Mouse (Mus musculus) ES-E14 (cell line): ENCODE results near the gene Prpf31. TPM values are rescaled to one million over a fixed set of nuclear protein-coding genes. Genes with fewer than 3 reads are reported as not detected.

Source experiments
- DNase-seq: peaks from one replicate; pipeline ENCODE4 v3.0.0-alpha.2; 2013; ENCODE audit warnings: low read depth, low spot score
- H3K27ac ChIP-seq: 2 replicates; pipeline ENCODE4 v1.5.1; 2012; ENCODE audit warnings: low read depth, mild to moderate bottlenecking, low read length, moderate library complexity, mixed read lengths; ENCODE audit not compliant: poor library complexity, insufficient read depth, severe bottlenecking
- H3K36me3 ChIP-seq: 2 replicates; pipeline ENCODE4 v1.6.1; 2012; ENCODE audit warnings: mild to moderate bottlenecking, low read length, moderate library complexity, mixed read lengths; ENCODE audit not compliant: control insufficient read depth, poor library complexity, insufficient read depth, severe bottlenecking
- H3K4me1 ChIP-seq, 2 experiments: fragments of 150-350 bp in 1 of 2; sonication (generic) in 1 of 2; 2 replicates each; pipeline ENCODE4 v1.6.1; 2012; ENCODE audit warnings: low read length in 2 of 2, mild to moderate bottlenecking in 1 of 2, mixed read lengths in 1 of 2; ENCODE audit not compliant: control insufficient read depth in 2 of 2, insufficient read depth in 2 of 2, poor library complexity in 1 of 2
- H3K4me3 ChIP-seq, 2 experiments: fragments of 150-350 bp in 1 of 2; sonication (generic) in 1 of 2; 2 replicates each; pipeline ENCODE4 v1.5.1; 2012; ENCODE audit warnings: low read length in 2 of 2, low read depth in 1 of 2, mild to moderate bottlenecking in 1 of 2, mixed read lengths in 1 of 2; ENCODE audit not compliant: insufficient read depth in 1 of 2, poor library complexity in 1 of 2, severe bottlenecking in 1 of 2
- H3K9ac ChIP-seq: 2 replicates; pipeline ENCODE4 v1.6.1; 2012; ENCODE audit warnings: low read depth, mild to moderate bottlenecking, low read length, mixed read lengths; ENCODE audit not compliant: poor library complexity, insufficient read depth, severe bottlenecking
- H3K9me3 ChIP-seq: fragments of 150-350 bp; sonication (generic); 2 replicates; pipeline ENCODE4 v1.6.1; 2012; ENCODE audit warnings: low read depth, mild to moderate bottlenecking, low read length; ENCODE audit not compliant: control insufficient read depth, insufficient read depth
- CHD2 ChIP-seq: IDR thresholded peaks from 2 replicates; pipeline ENCODE4 v1.6.1; 2014; ENCODE audit warnings: mild to moderate bottlenecking, low read depth, low read length, inconsistent platforms
- HCFC1 ChIP-seq: IDR thresholded peaks from 2 replicates; pipeline ENCODE4 v1.6.1; 2012; ENCODE audit warnings: low read length, inconsistent platforms, borderline replicate concordance; ENCODE audit not compliant: insufficient read depth
- MAFK ChIP-seq: IDR thresholded peaks from 2 replicates; pipeline ENCODE4 v1.6.1; 2014; ENCODE audit warnings: mild to moderate bottlenecking, low read depth, low read length, inconsistent platforms; ENCODE audit not compliant: insufficient read depth
- ZC3H11A ChIP-seq: IDR thresholded peaks from 2 replicates; pipeline ENCODE4 v1.6.1; 2012; ENCODE audit warnings: low read depth, mild to moderate bottlenecking, inconsistent platforms, low read length, borderline replicate concordance
- ZNF384 ChIP-seq: IDR thresholded peaks from 2 replicates; pipeline ENCODE4 v1.6.1; 2012; ENCODE audit warnings: low read depth, low read length, inconsistent platforms
- in situ Hi-C, 2 experiments: fragments of 600-800 bp; cut with MboI; formaldehyde crosslinking; loops; one replicate each; pipeline ENCODE4 v1.15.1; 2025; ENCODE audit warnings: low sequenced_read_pairs in 2 of 2, inconsistent platforms in 1 of 2; ENCODE audit not compliant: unreplicated experiment in 2 of 2
- total RNA-seq: library from RNA; depleted of rRNA; stranded (reverse); fragments of 300-350 nt; gene quantifications from 2 replicates; pipeline ENCODE4 v1.2.3, GENCODE M21; 2012

Gene Prpf31
- total RNA-seq, 1 experiment = 137 TPM

DNA sequence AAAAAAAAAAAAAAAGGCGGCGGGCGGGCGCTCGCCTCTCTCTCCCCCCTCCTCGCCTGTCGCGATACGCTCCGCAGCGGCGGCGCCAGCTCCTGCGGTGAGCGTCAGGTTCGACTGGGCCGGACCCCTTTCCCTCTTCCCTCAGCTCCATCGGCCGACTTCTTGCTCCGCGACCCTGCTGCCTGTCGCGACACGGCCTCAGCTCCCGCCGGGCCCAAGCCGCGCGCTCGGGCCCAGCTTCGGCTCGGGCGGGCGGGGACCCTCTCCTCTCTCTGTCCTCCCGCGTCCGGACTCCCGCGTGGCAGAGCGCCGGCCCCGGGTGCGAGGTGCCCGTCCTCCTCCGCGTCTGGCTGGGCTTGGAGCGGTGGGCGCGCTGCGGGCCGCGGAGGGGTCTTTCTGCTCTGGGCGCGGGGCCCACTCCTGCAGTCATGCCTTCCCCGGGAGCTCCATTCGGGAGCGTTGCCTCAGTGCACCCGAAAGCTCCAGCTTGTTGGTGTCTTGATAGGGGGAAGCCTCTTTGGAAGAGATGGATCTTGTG lies 15.8 kb downstream of the Prpf31 start:
- no peak for DNase-seq
- Histone ChIP-seq H3K27ac (peak overlapping the region; percentile 92), H3K9me3 (no peaks in the 10 kb centered on the region), H3K4me1 (peaks cover 2 to 14% of the 10 kb centered on the region in 2 experiments; a peak in 2 of 4 replicates), H3K4me3 (peak overlapping the region; percentile 90 to 93), H3K9ac (peak overlapping the region; percentile 98), H3K36me3 (peaks cover 24% of the 10 kb centered on the region)
- TF ChIP-seq MAFK = no peak
- TF ChIP-seq ZNF384 = peak; percentile 98
- in situ Hi-C loops = no loop called here

DNA sequence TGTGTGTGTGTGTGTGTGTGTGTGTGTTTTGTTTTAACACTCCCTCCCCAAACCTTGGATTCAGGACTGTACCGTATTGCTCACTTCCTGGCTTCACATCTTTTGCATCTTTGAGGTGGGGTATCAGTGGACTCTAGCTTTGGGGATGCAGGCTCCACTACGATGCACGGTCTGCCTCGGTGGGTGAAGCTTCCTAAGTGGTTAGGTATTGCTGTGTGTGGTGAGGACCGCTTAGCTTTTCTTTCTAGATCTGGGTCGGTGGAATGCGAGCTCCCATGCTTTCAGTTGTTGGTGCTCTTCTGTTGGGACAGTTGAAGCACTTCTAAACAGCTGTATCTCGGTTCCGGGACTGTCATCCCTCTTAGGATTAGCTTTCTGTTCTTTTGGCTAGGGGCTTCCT lies 16.4 kb downstream of the Prpf31 start:
- in situ Hi-C loops = no loop called here
- peaks cover 24% of the 10 kb centered on the region for H3K36me3 ChIP-seq
- TF ChIP-seq CHD2 (no peak), HCFC1 (no peak), ZNF384 (no peak), ZC3H11A (no peak), MAFK (no peak)

DNA sequence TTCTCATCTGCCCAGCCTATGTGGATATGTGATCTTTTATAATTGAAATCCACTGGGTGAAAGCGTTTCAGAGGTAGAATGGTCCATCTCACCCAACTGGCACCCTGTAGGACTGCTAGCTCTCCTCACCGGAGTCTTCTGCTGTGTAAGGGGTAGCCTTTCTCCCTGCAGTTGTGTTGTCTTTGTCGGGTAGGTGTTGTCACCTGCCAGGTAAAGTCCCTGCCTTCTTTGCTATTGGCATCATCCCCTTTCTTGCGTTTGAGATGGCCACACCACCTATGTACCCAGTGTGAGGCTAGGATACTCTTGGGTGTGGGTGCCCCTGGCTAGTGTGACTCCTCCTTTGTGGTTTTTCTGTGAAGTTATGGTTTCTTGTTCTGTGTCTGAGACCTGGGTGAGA lies 16.9 kb downstream of the Prpf31 start:
- in situ Hi-C loops = no loop called here
- Histone ChIP-seq H3K9me3 (no peaks in the 10 kb centered on the region), H3K36me3 (peaks cover 24% of the 10 kb centered on the region), H3K4me3 (peak overlapping the region; percentile 90 to 93), H3K27ac (no peak overlapping the region), H3K9ac (peak overlapping the region; percentile 98), H3K4me1 (peaks cover 2 to 14% of the 10 kb centered on the region in 2 experiments; a peak in 2 of 4 replicates)
- TF ChIP-seq ZC3H11A = no peak
- TF ChIP-seq ZNF384 = no peak
- TF ChIP-seq CHD2 = no peak
- no peak for TF ChIP-seq HCFC1
- no peak for TF ChIP-seq MAFK
- no peak for DNase-seq

More for the DNA sequence above, 16.4 kb downstream of the Prpf31 start:
- no peak overlapping the region for H3K27ac ChIP-seq
- H3K4me1 ChIP-seq = peaks cover 2 to 14% of the 10 kb centered on the region in 2 experiments; a peak in 2 of 4 replicates
- no peaks in the 10 kb centered on the region for H3K9me3 ChIP-seq
- no peak for DNase-seq
- peak overlapping the region; percentile 90 to 93 for H3K4me3 ChIP-seq
- H3K9ac ChIP-seq = peak overlapping the region; percentile 98

DNA sequence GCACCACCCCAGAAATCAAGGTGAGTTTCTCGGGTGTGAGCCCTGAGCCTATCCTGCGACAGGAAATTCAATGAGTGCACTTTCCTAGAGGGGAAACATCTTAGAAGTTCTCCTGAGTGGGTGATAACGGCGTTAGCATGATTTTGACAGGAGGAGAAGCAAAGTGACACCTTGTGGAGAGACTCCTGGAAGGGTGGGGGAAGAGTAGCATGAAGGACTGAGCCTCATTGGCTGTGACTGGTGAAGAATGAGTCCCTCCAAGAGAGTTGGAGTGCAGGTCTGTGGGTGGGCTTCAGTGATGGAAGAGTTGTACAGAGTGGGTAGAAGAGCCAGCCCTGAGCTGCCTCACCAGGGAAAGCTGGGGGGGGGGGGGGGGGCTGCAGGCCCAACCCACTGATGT lies 27.2 kb downstream of the Prpf31 start:
- in situ Hi-C loops = no loop called here
- no peak overlapping the region for H3K4me3 ChIP-seq
- H3K36me3 ChIP-seq = peaks cover 91% of the 10 kb centered on the region
- TF ChIP-seq ZC3H11A (no peak), CHD2 (no peak), ZNF384 (no peak), HCFC1 (no peak), MAFK (no peak)
- no peaks in the 10 kb centered on the region for H3K9me3 ChIP-seq
- no peak for DNase-seq
- H3K9ac ChIP-seq = no peak overlapping the region
- H3K27ac ChIP-seq = no peak overlapping the region
- H3K4me1 ChIP-seq = no peaks in the 10 kb centered on the region

DNA sequence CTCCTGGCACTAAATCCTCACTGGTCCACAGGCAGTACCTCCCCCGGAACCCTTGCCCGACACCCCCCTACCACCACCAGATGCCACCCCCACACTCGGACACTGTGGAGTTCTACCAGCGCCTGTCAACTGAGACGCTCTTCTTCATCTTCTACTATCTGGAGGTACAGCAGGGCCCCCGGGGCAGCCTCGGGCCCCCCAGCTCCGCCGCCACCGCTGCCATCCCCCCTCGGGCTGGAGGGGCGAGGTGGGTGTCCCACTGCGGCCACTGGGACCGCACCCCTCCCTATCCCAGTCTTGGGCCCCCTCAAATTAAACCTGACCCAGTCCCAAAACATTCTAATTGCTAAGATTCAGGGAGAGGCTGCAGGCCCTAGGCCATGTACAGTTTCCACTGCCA lies 28.8 kb downstream of the Prpf31 start:
- H3K27ac ChIP-seq = no peak overlapping the region
- H3K4me3 ChIP-seq = no peak overlapping the region
- H3K9ac ChIP-seq = no peak overlapping the region
- no peak for DNase-seq
- H3K9me3 ChIP-seq = no peaks in the 10 kb centered on the region
- in situ Hi-C loops = no loop called here
- no peaks in the 10 kb centered on the region for H3K4me1 ChIP-seq
- peaks cover 81% of the 10 kb centered on the region for H3K36me3 ChIP-seq
- TF ChIP-seq ZNF384 (no peak), MAFK (no peak), ZC3H11A (no peak), HCFC1 (no peak), CHD2 (no peak)
